Comparison of ENCODE assay signal across 9 mouse cellular contexts in the genomic region with DNA sequence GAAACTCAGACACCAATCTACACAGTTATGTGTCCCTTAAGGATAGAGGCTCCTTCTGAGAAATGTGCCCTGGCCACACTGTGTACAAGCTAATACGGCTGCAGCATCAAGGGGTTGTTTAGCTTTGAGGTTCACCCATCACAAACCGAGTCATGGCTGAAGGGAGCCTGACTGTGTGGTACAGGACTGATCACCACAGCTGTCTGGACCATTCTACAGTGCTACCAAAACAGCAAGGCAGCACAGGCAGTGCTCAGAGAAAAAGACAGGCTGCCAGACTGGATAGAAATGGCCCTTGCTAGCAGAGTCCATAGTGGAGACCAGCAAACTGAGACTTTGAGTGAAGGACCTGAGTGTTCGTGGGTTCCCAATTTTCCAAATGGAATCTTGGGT. TPM values are rescaled to one million over a fixed set of nuclear protein-coding genes. Genes with fewer than 3 reads are reported as not detected.
DNase-seq lines count a peak whose midpoint lies in the region; ATAC-seq and TF ChIP-seq lines count a peak whose summit lies in the region.
"Had no signal": no experiment of that assay in that cellular context is flagged by ENCODE, and none has a peak within 500 bp of the region (broad histone marks: within the 10 kb centered on the region; RNA-seq: fewer than 3 reads in every experiment).

No protein-coding gene starts in this region.

- intact Hi-C loops in heart, postnatal 14 days (cut with DNase I): loop anchor here (1.0 kb wide), 1 partner anchor 22 kb away; no protein-coding TSS in a partner anchor

- peaks cover 62% of the 10 kb centered on the region for H3K4me1 ChIP-seq in E14TG2a.4 (replicated peaks; ENCODE audit: low read depth, low read length)
- H3K4me1 ChIP-seq in heart, embryonic 15.5 days (replicated peaks): peaks cover 50% of the 10 kb centered on the region
- peaks cover 26% of the 10 kb centered on the region for H3K4me1 ChIP-seq in liver, postnatal 0 days (ENCODE audit: insufficient read depth)

- H3K9me3 ChIP-seq in E14TG2a.4 (ENCODE audit: low read length): no peaks in the 10 kb centered on the region
- H3K9me3 ChIP-seq in heart, embryonic 15.5 days (replicated peaks): no peaks in the 10 kb centered on the region
- no peaks in the 10 kb centered on the region for H3K9me3 ChIP-seq in liver, postnatal 0 days (ENCODE audit: low read length)

- peak overlapping the region; percentile 97 for H3K9ac ChIP-seq in heart, embryonic 15.5 days
- peak overlapping the region; percentile 34; the same call in 1 of the 2 replicates for H3K9ac ChIP-seq in liver, postnatal 0 days (replicated peaks)

- H3K4me2 ChIP-seq in heart, embryonic 15.5 days: peak overlapping the region; percentile 78
- peak overlapping the region; percentile 82 for H3K4me2 ChIP-seq in liver, postnatal 0 days (ENCODE audit: low read depth, low read length)

- ATAC-seq in heart, embryonic 15.5 days (replicated peaks; ENCODE audit: insufficient number of reproducible peaks, insufficient read depth, low FRiP score, low read depth): no peak
- ATAC-seq in liver, postnatal 0 days: no peak
- no peak for ATAC-seq in activated CD4-positive, CD25-positive, alpha-beta regulatory T cell, adult 4 months

- H3K36me3 ChIP-seq in E14TG2a.4 (ENCODE audit: insufficient read depth, low read length): peaks cover 42% of the 10 kb centered on the region
- peaks cover 17% of the 10 kb centered on the region; the same call in 1 of the 2 replicates for H3K36me3 ChIP-seq in heart, embryonic 15.5 days
- peaks cover 14% of the 10 kb centered on the region for H3K36me3 ChIP-seq in liver, postnatal 0 days (replicated peaks; ENCODE audit: insufficient read depth, low read length)

- peak; percentile 86 for DNase-seq in heart, adult 11 months
- DNase-seq in heart, postnatal 14 days: no peak
- no peak for DNase-seq in liver, postnatal 0 days
- no peak for DNase-seq in thymus, postnatal 10 days (ENCODE audit: low spot score in 2 of 2)
- DNase-seq in spleen, postnatal 36 days (ENCODE audit: low spot score in 2 of 2): no peak

- WGBS in heart, embryonic 15.5 days: 21% methylated on average over 3 of the region's 3 CpGs
- WGBS in liver, postnatal 0 days (ENCODE audit: insufficient replicate concordance): 22% methylated on average over 3 of the region's 3 CpGs

- H3K4me3 ChIP-seq in E14TG2a.4 (replicated peaks; ENCODE audit: low read length): peak overlapping the region; percentile 96
- peak overlapping the region; percentile 96 for H3K4me3 ChIP-seq in heart, embryonic 15.5 days
- H3K4me3 ChIP-seq in liver, postnatal 0 days (ENCODE audit: low read depth, low read length): peak overlapping the region; percentile 87

- no peak for TF ChIP-seq EP300 in liver, postnatal 0 days (IDR thresholded peaks at IDR 0.05; ENCODE audit: low read depth)

- peak overlapping the region; percentile 97; the same call in 1 of the 2 replicates for H3K27ac ChIP-seq in heart, embryonic 15.5 days
- H3K27ac ChIP-seq in liver, postnatal 0 days (ENCODE audit: low read depth): 0 out of 2 replicates have a peak overlapping the region, but pooled peaks have one; percentile 26

- H3K27me3 ChIP-seq in E14TG2a.4 (ENCODE audit: insufficient read depth, low read length): no peaks in the 10 kb centered on the region
- H3K27me3 ChIP-seq in heart, embryonic 15.5 days: no peaks in the 10 kb centered on the region
- H3K27me3 ChIP-seq in liver, postnatal 0 days (ENCODE audit: insufficient read depth, low read length): no peaks in the 10 kb centered on the region

- TF ChIP-seq CTCF in E14TG2a.4 (conservative IDR thresholded peaks at IDR 0.05; ENCODE audit: low read length): no peak
- TF ChIP-seq CTCF in liver, postnatal 0 days (IDR thresholded peaks at IDR 0.05; ENCODE audit: low read depth): no peak

RNA-seq across cellular contexts. Expression of a gene that starts 1.3 kb away (rescaled TPM):
- total RNA-seq in heart, postnatal 14 days (2021): 100 to 1,000 TPM; 853 to 872 TPM
- polyA plus RNA-seq in heart, embryonic 15.5 days (2015; fragmentation: Nextera tagmentation; extraction: Ambion mirVana): 654 and 710 TPM in 2 replicates
- polyA plus RNA-seq in liver, postnatal 0 days (2015; fragmentation: Nextera tagmentation; extraction: Ambion mirVana): 296 and 313 TPM in 2 replicates
- 100 to 1,000 TPM; 167 to 192 TPM for polyA plus RNA-seq in activated CD4-positive, CD25-positive, alpha-beta regulatory T cell, adult 4 months (2017; shearing (Covaris generic))

RNA-seq across cellular contexts. Expression of a gene that starts 9.4 kb away (rescaled TPM):
- 1 to 10 TPM in 1 of 2 experiments, under 1 TPM in 1; 0.78 to 1.1 TPM for total RNA-seq in heart, postnatal 14 days (2021)
- 0.49 and 0.53 TPM in 2 replicates for polyA plus RNA-seq in heart, embryonic 15.5 days (2015; fragmentation: Nextera tagmentation; extraction: Ambion mirVana)
- not detected in 2 replicates for polyA plus RNA-seq in liver, postnatal 0 days (2015; fragmentation: Nextera tagmentation; extraction: Ambion mirVana)
- polyA plus RNA-seq in activated CD4-positive, CD25-positive, alpha-beta regulatory T cell, adult 4 months (2017; shearing (Covaris generic)): not detected
- total RNA-seq: common myeloid progenitor, adult 5-6 weeks had no signal

RNA-seq across cellular contexts. Expression of a gene that starts 39.3 kb away (rescaled TPM):
- total RNA-seq in heart, postnatal 14 days (2021): 1 to 10 TPM; 2.5 to 4.0 TPM
- polyA plus RNA-seq in heart, embryonic 15.5 days (2015; fragmentation: Nextera tagmentation; extraction: Ambion mirVana): 2.9 and 5.3 TPM in 2 replicates
- polyA plus RNA-seq in liver, postnatal 0 days (2015; fragmentation: Nextera tagmentation; extraction: Ambion mirVana): 0.82 and 1.1 TPM in 2 replicates
- polyA plus RNA-seq in activated CD4-positive, CD25-positive, alpha-beta regulatory T cell, adult 4 months (2017; shearing (Covaris generic)): not detected
- total RNA-seq: common myeloid progenitor, adult 5-6 weeks had no signal

RNA-seq across cellular contexts. Expression of a gene that starts 54.3 kb away (rescaled TPM):
- total RNA-seq in heart, postnatal 14 days (2021): not detected
- polyA plus RNA-seq in heart, embryonic 15.5 days (2015; fragmentation: Nextera tagmentation; extraction: Ambion mirVana): not detected in 2 replicates
- polyA plus RNA-seq in liver, postnatal 0 days (2015; fragmentation: Nextera tagmentation; extraction: Ambion mirVana): not detected in 2 replicates
- not detected for polyA plus RNA-seq in activated CD4-positive, CD25-positive, alpha-beta regulatory T cell, adult 4 months (2017; shearing (Covaris generic))
- total RNA-seq: common myeloid progenitor, adult 5-6 weeks had no signal
